Mouse (Mus musculus) ovary, postnatal 10 days (tissue): ENCODE data around the gene Pdik1l.
A peak's percentile ranks its signal among the peaks of the same experiment; 100 is the strongest.

Experiments
- DNase-seq: peaks from one replicate; pipeline ENCODE4 v3.0.0; 2022; ENCODE audit warnings: low spot score

Pdik1l gene

GRCm38 (mm10) chr4:134257198-134258009, 30.3 kb downstream of the Pdik1l start:
- no peak for DNase-seq

GRCm38 (mm10) chr4:134256407-134257197, 31.1 kb downstream of the Pdik1l start:
- DNase-seq, result no peak

- no peak for DNase-seq
These were observed 31.8 kb downstream of the Pdik1l start for GRCm38 (mm10) chr4:134255854-134256253.

GRCm38 (mm10) chr4:134254835-134255234, 32.9 kb downstream of the Pdik1l start:
- DNase-seq, result no peak

- DNase-seq, result no peak
These were observed 33.9 kb downstream of the Pdik1l start, which contains the start of gene Grrp1 for GRCm38 (mm10) chr4:134253722-134254324. Grrp1 (minus strand) TSS chr4:134254106.

GRCm38 (mm10) chr4:134252911-134253721, 34.6 kb downstream of the Pdik1l start:
- DNase-seq, result no peak

GRCm38 (mm10) chr4:134252131-134252910, 35.4 kb downstream of the Pdik1l start:
- no peak for DNase-seq

- DNase-seq, result no peak
These were observed 36.2 kb downstream of the Pdik1l start for GRCm38 (mm10) chr4:134251241-134252130.

GRCm38 (mm10) chr4:134250930-134251240, 36.8 kb downstream of the Pdik1l start:
- no peak for DNase-seq

- DNase-seq, result no peak
These were observed 37.4 kb downstream of the Pdik1l start for GRCm38 (mm10) chr4:134250116-134250929.

GRCm38 (mm10) chr4:134249651-134250050, 38.0 kb downstream of the Pdik1l start:
- peak; percentile 57 for DNase-seq

- DNase-seq, result no peak
These were observed 40.9 kb downstream of the Pdik1l start, which contains the start of gene Gm30191 for GRCm38 (mm10) chr4:134246719-134247258. Gm30191 (plus strand) TSS chr4:134246935.

GRCm38 (mm10) chr4:134246256-134246655, 41.4 kb downstream of the Pdik1l start:
- DNase-seq, result no peak

GRCm38 (mm10) chr4:134245148-134245843, 42.4 kb downstream of the Pdik1l start, which contains the start of gene Zfp593:
Zfp593 (minus strand) TSS chr4:134245592.
- DNase-seq, result peak; percentile 85

GRCm38 (mm10) chr4:134243516-134244250, 44.0 kb downstream of the Pdik1l start, which contains the start of gene E130218I03Rik:
E130218I03Rik (plus strand) TSS chr4:134243662.
- DNase-seq, result no peak

GRCm38 (mm10) chr4:134238686-134239085, 49.0 kb downstream of the Pdik1l start:
- DNase-seq, result no peak

GRCm38 (mm10) chr4:134238279-134238651, 49.4 kb downstream of the Pdik1l start, which contains the start of gene Cnksr1:
Cnksr1 (minus strand) TSS chr4:134238399.
- peak; percentile 62 for DNase-seq
